Mouse (Mus musculus) G1E (cell line): ENCODE measurements at regions not wholly inside any gene's neighbourhood (a gene's known extent, or its start where the extent isn't known, plus 50 kb on each side); places are given as distances from the start of the nearest gene placed in this dataset.

Experiments
- ATAC-seq: 2 replicates; pipeline ENCODE4 v1.8.0; 2016; ENCODE audit warnings: mild to moderate bottlenecking; ENCODE audit not compliant: insufficient number of reproducible peaks, poor library complexity, low FRiP score, severe bottlenecking; ENCODE audit errors: extremely low read depth
- DNase-seq: peaks from one replicate; pipeline ENCODE4 v3.0.0; 2012; ENCODE audit warnings: low spot score
- H3K27me3 ChIP-seq: 2 replicates; pipeline ENCODE4 v1.6.1; 2012; ENCODE audit warnings: mild to moderate bottlenecking, low read length, inconsistent platforms; ENCODE audit not compliant: insufficient read depth
- H3K36me3 ChIP-seq: replicated peaks from 2 replicates; pipeline ENCODE3; 2012; ENCODE audit warnings: mild to moderate bottlenecking, inconsistent platforms
- H3K4me1 ChIP-seq: 2 replicates; pipeline ENCODE4 v1.6.1; 2012; ENCODE audit warnings: low read depth, low read length, inconsistent platforms, mixed read lengths; ENCODE audit not compliant: insufficient read depth
- H3K4me3 ChIP-seq: 2 replicates; pipeline ENCODE4 v1.5.1; 2012; ENCODE audit warnings: low read depth, mild to moderate bottlenecking, inconsistent platforms, low read length, moderate library complexity, mixed read lengths
- H3K9me3 ChIP-seq: replicated peaks from 2 replicates; pipeline ENCODE4 v1.6.1; 2012; ENCODE audit warnings: inconsistent platforms
- CTCF ChIP-seq: IDR thresholded peaks from 2 replicates; pipeline ENCODE4 v1.5.1; 2012; ENCODE audit warnings: low read depth, low read length, inconsistent platforms, mixed read lengths
- GATA1 ChIP-seq: IDR thresholded peaks from 2 replicates; pipeline ENCODE4 v1.6.1; 2012; ENCODE audit warnings: borderline replicate concordance, low read length, inconsistent platforms, mixed read lengths
- GATA2 ChIP-seq: IDR thresholded peaks from 2 replicates; pipeline ENCODE4 v1.6.1; 2012; ENCODE audit warnings: low read depth, low read length, inconsistent platforms, borderline replicate concordance
- POLR2AphosphoS5 ChIP-seq: IDR thresholded peaks from 2 replicates; pipeline ENCODE4 v1.6.1; 2012; ENCODE audit warnings: low read depth, low read length, inconsistent platforms; ENCODE audit not compliant: insufficient replicate concordance
- TAL1 ChIP-seq: conservative IDR thresholded peaks from 2 replicates; pipeline ENCODE4 v1.6.1; 2012; ENCODE audit warnings: low read depth, low read length, inconsistent platforms, mixed read lengths

- H3K36me3 ChIP-seq, result no peaks in the 10 kb centered on the region
- H3K9me3 ChIP-seq, result peaks cover 75% of the 10 kb centered on the region
- ATAC-seq, result no peak
- TF ChIP-seq POLR2AphosphoS5, result no peak
- no peak for TF ChIP-seq CTCF
- TF ChIP-seq TAL1, result no peak
- TF ChIP-seq GATA2, result no peak
- no peak for TF ChIP-seq GATA1
- H3K27me3 ChIP-seq, result no peaks in the 10 kb centered on the region
- no peaks in the 10 kb centered on the region for H3K4me1 ChIP-seq
- DNase-seq, result no peak
- H3K4me3 ChIP-seq, result no peak overlapping the region
These were observed 131.7 kb downstream of the Inhbb start for GRCm38 (mm10) chr1:119290165-119290916.

GRCm38 (mm10) chr1:119289516-119290164 is 132.4 kb downstream of the Inhbb start:
- H3K9me3 ChIP-seq, result peaks cover 76% of the 10 kb centered on the region

GRCm38 (mm10) chr1:119282416-119282815 is 139.6 kb downstream of the Inhbb start:
- Histone ChIP-seq H3K27me3 (no peaks in the 10 kb centered on the region), H3K4me1 (no peaks in the 10 kb centered on the region), H3K4me3 (no peak overlapping the region), H3K9me3 (peaks cover 79% of the 10 kb centered on the region), H3K36me3 (no peaks in the 10 kb centered on the region)
- no peak for TF ChIP-seq POLR2AphosphoS5
- no peak for TF ChIP-seq GATA1
- no peak for TF ChIP-seq GATA2
- no peak for TF ChIP-seq TAL1
- no peak for TF ChIP-seq CTCF
- DNase-seq, result no peak
- no peak for ATAC-seq

More at GRCm38 (mm10) chr1:119289516-119290164, 132.4 kb downstream of the Inhbb start:
- TF ChIP-seq GATA2 (no peak), TAL1 (no peak), POLR2AphosphoS5 (no peak), CTCF (no peak), GATA1 (no peak)
- Histone ChIP-seq H3K4me1 (no peaks in the 10 kb centered on the region), H3K4me3 (no peak overlapping the region), H3K36me3 (no peaks in the 10 kb centered on the region), H3K27me3 (no peaks in the 10 kb centered on the region)
- ATAC-seq (no peak), DNase-seq (no peak)

DNA sequence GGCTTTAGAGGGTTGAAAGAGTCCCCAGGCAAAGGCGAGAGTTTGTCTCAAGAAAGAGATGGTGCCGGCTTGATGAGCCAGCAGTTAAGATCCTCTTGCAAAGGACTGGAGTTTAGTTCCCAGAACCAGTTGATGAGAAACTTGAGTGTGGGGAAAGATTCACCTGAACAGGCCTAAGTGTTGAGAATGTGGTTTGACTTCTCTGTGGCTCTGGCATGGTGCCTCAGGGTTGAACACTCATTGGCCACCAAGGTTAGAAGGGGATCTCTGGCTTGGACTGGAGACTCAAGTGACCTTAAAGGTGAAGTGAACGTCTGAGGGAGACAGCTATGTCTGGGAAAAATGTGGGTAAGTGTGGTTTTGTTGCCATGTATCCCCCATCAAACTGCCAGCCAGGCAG is 142.8 kb downstream of the Inhbb start:
- DNase-seq (no peak), ATAC-seq (no peak)
- Histone ChIP-seq H3K36me3 (no peaks in the 10 kb centered on the region), H3K4me3 (no peak overlapping the region), H3K27me3 (no peaks in the 10 kb centered on the region), H3K4me1 (no peaks in the 10 kb centered on the region), H3K9me3 (peaks cover 75% of the 10 kb centered on the region)
- no peak for TF ChIP-seq GATA1
- no peak for TF ChIP-seq POLR2AphosphoS5
- no peak for TF ChIP-seq CTCF
- no peak for TF ChIP-seq TAL1
- TF ChIP-seq GATA2, result no peak

GRCm38 (mm10) chr1:119278528-119279201 is 143.4 kb downstream of the Inhbb start:
- TF ChIP-seq POLR2AphosphoS5 (no peak), GATA1 (no peak), GATA2 (no peak), TAL1 (no peak), CTCF (no peak)
- H3K4me1 ChIP-seq, result no peaks in the 10 kb centered on the region
- ATAC-seq, result no peak
- no peak for DNase-seq
- H3K4me3 ChIP-seq, result no peak overlapping the region
- H3K27me3 ChIP-seq, result no peaks in the 10 kb centered on the region
- H3K36me3 ChIP-seq, result no peaks in the 10 kb centered on the region
- H3K9me3 ChIP-seq, result peaks cover 73% of the 10 kb centered on the region

GRCm38 (mm10) chr1:119277990-119278389 is 144.1 kb downstream of the Inhbb start:
- DNase-seq (no peak), ATAC-seq (no peak)
- Histone ChIP-seq H3K9me3 (peaks cover 71% of the 10 kb centered on the region), H3K27me3 (no peaks in the 10 kb centered on the region), H3K4me3 (no peak overlapping the region), H3K36me3 (no peaks in the 10 kb centered on the region), H3K4me1 (no peaks in the 10 kb centered on the region)
- no peak for TF ChIP-seq GATA2
- no peak for TF ChIP-seq CTCF
- no peak for TF ChIP-seq POLR2AphosphoS5
- TF ChIP-seq TAL1, result no peak
- TF ChIP-seq GATA1, result no peak
